Mouse (Mus musculus) midbrain, embryonic 10.5 days (tissue): ENCODE measurements around the gene Eif2ak4. TPM values are rescaled to one million over a fixed set of nuclear protein-coding genes. Genes with fewer than 3 reads are reported as not detected.

ENCODE experiments used
- polyA plus RNA-seq: library from polyadenylated mRNA; unstranded; fragments of >200 nt; fragmentation: Nextera tagmentation; extraction: Ambion mirVana; gene quantifications from 2 replicates; pipeline ENCODE4 v1.2.1, GENCODE M21; 2016

Eif2ak4 gene
- polyA plus RNA-seq, 1 experiment from 2014 or later = 10.6 TPM

Other genes starting within 250 kb of the Eif2ak4 start
- 2.1 and 3.0 TPM in 2 replicates for gene Fsip1, start 131.7 kb upstream of the Eif2ak4 start, polyA plus RNA-seq
- gene Gpr176, start 15.2 kb upstream of the Eif2ak4 start, polyA plus RNA-seq = 0.16 and 0.32 TPM in 2 replicates
- gene Srp14, start 91.1 kb downstream of the Eif2ak4 start, polyA plus RNA-seq = 261 and 272 TPM in 2 replicates
- 2.9 and 3.0 TPM in 2 replicates for gene Bmf, start 161.1 kb downstream of the Eif2ak4 start, polyA plus RNA-seq
- gene Bub1b, start 209.6 kb downstream of the Eif2ak4 start, polyA plus RNA-seq = 146 and 150 TPM in 2 replicates